Mouse (Mus musculus) intestine, embryonic 16.5 days (tissue): ENCODE data around the gene Cdv3. TPM values are rescaled to one million over a fixed set of nuclear protein-coding genes. Genes with fewer than 3 reads are reported as not detected.

Source experiments
- ATAC-seq: fragments of 200-750 bp; cut with Nextera tagmentation; 2 replicates; pipeline ENCODE4 v1.8.0; 2017; ENCODE audit warnings: moderate TSS enrichment, moderate library complexity
- H3K27ac ChIP-seq: fragments of 300-500 bp; sonication (generic); 2 replicates; pipeline ENCODE4 v1.5.1; 2014; ENCODE audit warnings: mild to moderate bottlenecking, low read length
- H3K27me3 ChIP-seq: fragments of 300-500 bp; sonication (generic); replicated peaks from 2 replicates; pipeline ENCODE4 v1.6.1; 2014; ENCODE audit warnings: low read length, control low read depth, mixed read lengths; ENCODE audit not compliant: control insufficient read depth, insufficient read depth
- H3K36me3 ChIP-seq: fragments of 300-500 bp; sonication (generic); 2 replicates; pipeline ENCODE4 v1.6.1; 2014; ENCODE audit warnings: low read length, control low read depth; ENCODE audit not compliant: control insufficient read depth, insufficient read depth
- H3K4me1 ChIP-seq: fragments of 300-500 bp; sonication (generic); 2 replicates; pipeline ENCODE4 v1.6.1; 2014; ENCODE audit warnings: low read length, control low read depth, mixed read lengths; ENCODE audit not compliant: control insufficient read depth, insufficient read depth
- H3K4me2 ChIP-seq: fragments of 300-500 bp; sonication (generic); 2 replicates; pipeline ENCODE4 v1.6.1; 2014; ENCODE audit warnings: low read depth, low read length, control low read depth
- H3K4me3 ChIP-seq: fragments of 300-500 bp; sonication (generic); 2 replicates; pipeline ENCODE4 v1.5.1; 2014; ENCODE audit warnings: mild to moderate bottlenecking, low read length
- H3K9ac ChIP-seq: fragments of 300-500 bp; sonication (generic); 2 replicates; pipeline ENCODE4 v1.6.1; 2014; ENCODE audit warnings: low read depth, low read length
- H3K9me3 ChIP-seq: fragments of 300-500 bp; sonication (generic); 2 replicates; pipeline ENCODE4 v1.6.1; 2016; ENCODE audit warnings: low read length, control low read depth; ENCODE audit not compliant: control insufficient read depth
- WGBS: fragments of 180-500 bp; shearing (Covaris S2); extraction: QIAGEN DNeasy Blood & Tissue Kit; methylation state at CpG from one replicate; pipeline ENCODE4 v1.1.7; 2014; 5-methylcytosine and 5-hydroxymethylcytosine counted together
- polyA plus RNA-seq: library from polyadenylated mRNA; unstranded; fragments of >200 nt; fragmentation: Nextera tagmentation; extraction: Ambion mirVana; gene quantifications from 2 replicates; pipeline ENCODE4 v1.2.1, GENCODE M21; 2015

The Cdv3 gene
- polyA plus RNA-seq = 83.8 and 89.4 TPM in 2 replicates

DNA sequence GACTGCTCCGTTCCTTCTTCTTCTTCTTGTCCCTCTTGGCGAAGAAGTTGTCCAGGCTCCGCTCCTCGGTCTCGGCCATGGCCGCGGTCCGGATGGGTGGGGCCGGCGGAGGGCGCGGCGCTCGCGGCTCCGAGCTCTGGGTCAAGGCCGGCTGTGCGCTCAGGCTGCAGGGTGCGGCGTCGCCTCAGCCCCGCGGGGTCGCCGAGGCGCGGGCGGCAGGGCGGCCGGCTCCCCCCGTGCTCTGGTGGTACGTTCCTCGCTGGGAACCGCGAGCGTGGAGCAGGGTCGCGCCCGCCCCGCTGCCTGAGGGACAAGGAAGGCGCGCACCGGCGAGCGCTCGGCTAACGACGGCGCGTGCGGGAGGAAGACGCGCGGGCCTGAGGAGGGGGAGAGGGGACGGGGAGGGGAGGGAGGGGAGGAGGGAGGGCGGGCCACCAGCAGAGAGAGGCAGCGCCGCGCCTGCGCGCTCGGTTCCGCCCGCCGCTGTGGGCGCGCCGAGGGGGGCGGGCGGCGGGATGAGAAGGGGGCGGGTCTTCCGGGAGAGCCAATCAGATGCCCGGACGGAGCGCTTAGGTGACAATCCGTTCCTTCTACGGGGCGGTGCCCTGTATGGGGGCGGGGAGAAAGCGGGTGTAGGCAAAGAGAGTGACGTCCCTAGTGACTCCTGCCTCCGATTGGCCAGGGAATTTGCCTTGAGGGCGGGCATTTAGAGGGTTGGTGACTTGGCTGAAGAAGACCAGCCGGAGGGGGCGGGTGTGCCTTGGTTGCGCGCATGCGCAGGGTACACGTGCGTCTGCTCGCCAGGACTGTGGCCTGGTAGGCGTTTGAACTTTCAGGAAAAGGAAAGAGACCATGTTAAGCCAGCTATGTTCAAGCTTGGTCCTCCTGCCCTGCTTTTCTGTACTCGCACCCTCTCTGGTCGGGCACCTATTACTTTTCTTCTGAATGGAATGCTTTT lies at the start of gene Cdv3:
TSS of gene Cdv3 (minus strand) at position 551 of the 958 bp plus-strand sequence.
- 1% methylated on average over 87 of the region's 95 CpGs for WGBS
- H3K4me1 ChIP-seq = peaks cover 18% of the 10 kb centered on the region
- H3K9ac ChIP-seq = peak within 1 kb of the TSS; percentile 96
- peak within 1 kb of the TSS; percentile 74 for H3K4me2 ChIP-seq
- H3K9me3 ChIP-seq = no peaks in the 10 kb centered on the region
- peak within 1 kb of the TSS; percentile 98 for H3K27ac ChIP-seq
- ATAC-seq = peak; percentile 97
- H3K4me3 ChIP-seq = peak within 1 kb of the TSS; percentile 86
- H3K27me3 ChIP-seq = no peaks in the 10 kb centered on the region
- peaks cover 2% of the 10 kb centered on the region; the same call in 1 of the 2 replicates for H3K36me3 ChIP-seq

DNA sequence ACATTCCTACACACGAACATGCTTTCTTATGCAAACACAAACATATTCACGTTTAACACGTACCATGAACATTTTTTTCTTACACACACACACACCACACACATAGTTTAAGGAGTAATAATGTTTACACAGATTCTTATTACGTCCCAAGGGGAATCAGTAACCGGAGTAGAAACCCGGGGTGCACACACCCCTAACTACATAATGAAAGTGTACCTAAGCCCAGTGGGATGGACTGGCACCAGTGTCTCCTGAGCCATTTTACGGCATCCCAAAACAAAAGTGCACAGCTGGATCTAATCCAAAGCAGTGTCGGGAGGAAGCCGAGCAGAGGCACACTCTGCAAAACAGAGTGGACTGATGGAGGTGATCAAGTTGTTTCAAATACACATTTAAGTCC lies 47.8 kb upstream of the Cdv3 start:
- Histone ChIP-seq H3K4me2 (no peak overlapping the region), H3K27me3 (no peaks in the 10 kb centered on the region), H3K36me3 (no peaks in the 10 kb centered on the region), H3K9me3 (no peaks in the 10 kb centered on the region), H3K9ac (no peak overlapping the region), H3K4me3 (no peak overlapping the region), H3K4me1 (peaks cover 10% of the 10 kb centered on the region; the same call in 1 of the 2 replicates), H3K27ac (no peak overlapping the region)
- WGBS = 34% methylated on average over 9 of the region's 9 CpGs
- ATAC-seq = no peak

DNA sequence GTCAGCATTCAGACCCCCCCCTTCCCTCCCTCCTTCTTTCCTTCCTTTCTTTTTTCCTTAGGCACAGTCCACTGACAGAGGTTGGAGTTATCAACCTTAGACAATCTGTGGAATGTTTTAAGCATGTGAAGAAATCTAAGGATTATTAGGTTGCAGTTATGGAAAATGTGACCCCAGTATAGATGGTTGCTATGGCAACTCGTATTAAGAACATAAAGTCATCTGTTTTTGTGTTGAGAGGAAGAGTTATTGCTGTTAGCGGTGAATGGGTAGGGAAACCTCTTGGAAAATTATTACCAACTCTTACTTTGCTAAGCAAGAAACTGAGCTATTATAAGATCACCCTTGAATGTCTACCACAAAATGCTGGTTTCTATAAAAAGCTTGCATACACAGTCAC lies 43.5 kb upstream of the Cdv3 start:
- Histone ChIP-seq H3K4me2 (no peak overlapping the region), H3K9me3 (no peaks in the 10 kb centered on the region), H3K4me1 (peaks cover 10% of the 10 kb centered on the region; the same call in 1 of the 2 replicates), H3K9ac (no peak overlapping the region), H3K27ac (no peak overlapping the region), H3K36me3 (no peaks in the 10 kb centered on the region), H3K27me3 (no peaks in the 10 kb centered on the region), H3K4me3 (no peak overlapping the region)
- no peak for ATAC-seq
- WGBS = 81% methylated on average over 2 of the region's 2 CpGs

DNA sequence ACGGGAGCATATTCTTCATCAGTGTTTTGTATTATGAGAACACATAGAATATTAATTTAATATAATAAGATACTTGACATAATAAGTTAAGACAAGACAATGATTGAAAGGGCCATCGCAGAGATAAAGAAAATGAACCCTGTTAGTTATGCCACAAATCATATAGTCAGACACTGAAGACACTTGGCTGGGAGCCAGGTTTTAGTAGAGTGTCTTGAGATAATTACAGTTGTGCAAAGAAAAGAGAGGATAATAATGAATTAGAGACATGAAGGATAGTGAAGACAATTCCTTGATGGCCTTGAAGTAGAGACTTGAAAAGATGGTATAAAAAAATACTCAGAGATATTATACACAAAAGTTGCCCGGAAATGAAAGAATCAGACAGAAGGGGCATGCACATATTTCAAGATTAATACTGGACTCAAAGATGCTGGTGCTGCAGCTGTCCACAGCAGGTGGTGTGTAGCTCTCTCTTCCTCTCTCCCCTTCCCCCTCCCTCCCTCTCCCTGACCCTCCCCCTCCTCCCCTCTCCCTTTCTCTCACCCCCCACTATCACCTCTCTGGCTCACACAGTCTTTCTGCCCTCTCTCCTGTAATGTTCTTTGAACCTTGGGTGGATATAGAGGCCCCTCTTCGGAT lies 42.6 kb upstream of the Cdv3 start:
- Histone ChIP-seq H3K4me2 (no peak overlapping the region), H3K36me3 (no peaks in the 10 kb centered on the region), H3K27me3 (no peaks in the 10 kb centered on the region), H3K4me1 (peaks cover 10% of the 10 kb centered on the region; the same call in 1 of the 2 replicates), H3K27ac (no peak overlapping the region), H3K4me3 (no peak overlapping the region), H3K9ac (no peak overlapping the region), H3K9me3 (no peaks in the 10 kb centered on the region)
- no peak for ATAC-seq
- 50% methylated on average over 4 of the region's 4 CpGs for WGBS

DNA sequence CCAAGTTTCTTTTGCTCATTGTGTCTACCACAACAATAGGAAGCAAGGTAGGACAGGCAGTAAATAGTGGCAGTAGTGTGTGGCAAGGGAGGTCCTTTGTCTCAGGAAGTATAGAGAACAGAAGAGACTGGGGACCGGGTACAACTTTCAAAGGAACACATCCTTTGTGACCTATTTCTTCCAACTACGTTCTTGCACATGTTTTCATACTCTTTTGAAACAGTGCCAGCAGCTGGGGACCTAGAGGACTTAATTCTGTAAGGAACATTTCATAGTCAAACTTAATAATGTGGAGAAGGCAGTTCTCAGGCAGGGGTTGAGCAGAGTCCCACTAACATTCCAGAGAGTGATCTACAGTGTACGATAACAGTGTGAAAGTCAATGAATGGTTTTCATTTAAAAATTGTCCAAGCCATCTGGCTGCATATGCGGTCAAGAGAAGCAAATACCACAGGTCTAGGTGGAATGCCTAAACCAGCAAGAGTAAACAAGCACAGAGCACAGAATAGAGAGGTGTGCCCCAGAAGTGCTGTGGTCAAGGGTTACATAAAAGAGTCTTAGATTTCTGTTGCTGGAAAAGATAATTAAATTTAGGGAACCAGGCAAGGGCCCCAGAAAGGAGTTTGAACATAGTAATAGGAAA lies 37.8 kb upstream of the Cdv3 start:
- ATAC-seq = no peak
- 52% methylated on average over 4 of the region's 4 CpGs for WGBS
- H3K4me1 ChIP-seq = 0 out of 2 replicates have a peak, but pooled peaks cover under 1% of the 10 kb centered on the region
- H3K36me3 ChIP-seq = no peaks in the 10 kb centered on the region
- no peak overlapping the region for H3K27ac ChIP-seq
- H3K9me3 ChIP-seq = no peaks in the 10 kb centered on the region
- no peak overlapping the region for H3K9ac ChIP-seq
- H3K27me3 ChIP-seq = no peaks in the 10 kb centered on the region
- no peak overlapping the region for H3K4me2 ChIP-seq
- no peak overlapping the region for H3K4me3 ChIP-seq

DNA sequence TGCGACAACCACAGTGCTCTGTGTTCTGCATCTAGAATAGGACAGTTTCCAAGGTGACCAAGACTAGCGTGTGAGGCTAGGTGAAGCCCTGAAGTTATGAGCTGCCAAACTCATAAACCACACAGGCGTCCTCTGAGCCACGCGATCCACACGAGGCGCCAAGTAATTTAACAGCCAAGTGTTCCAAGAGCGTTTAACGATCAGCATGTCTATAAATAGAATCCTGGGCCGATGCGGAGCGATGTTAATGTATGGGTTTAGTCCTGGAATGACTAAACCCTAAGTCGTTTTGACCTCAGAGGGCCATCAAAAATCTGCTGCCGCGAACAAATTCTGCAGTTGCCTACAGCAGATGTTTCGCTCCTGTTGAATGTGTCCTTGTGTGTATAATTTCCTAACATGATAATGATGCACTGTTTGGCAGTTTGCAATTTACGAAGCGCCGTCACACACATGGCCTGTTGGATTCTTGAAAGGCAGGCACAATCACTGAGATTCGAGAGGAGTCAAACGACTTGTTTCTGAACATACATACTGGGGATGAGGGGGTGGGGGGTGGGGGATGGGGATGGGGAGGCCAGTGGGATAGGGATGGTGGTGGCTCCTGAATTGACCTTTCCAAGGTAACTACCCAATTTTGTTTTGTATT lies 33.0 kb upstream of the Cdv3 start:
- Histone ChIP-seq H3K27me3 (no peaks in the 10 kb centered on the region), H3K4me2 (no peak overlapping the region), H3K27ac (no peak overlapping the region), H3K9ac (no peak overlapping the region), H3K4me3 (no peak overlapping the region), H3K9me3 (0 out of 2 replicates have a peak, but pooled peaks cover 4% of the 10 kb centered on the region), H3K4me1 (0 out of 2 replicates have a peak, but pooled peaks cover 3% of the 10 kb centered on the region), H3K36me3 (no peaks in the 10 kb centered on the region)
- ATAC-seq = peak; percentile 36; the same call in 1 of the 2 replicates
- WGBS = 47% methylated on average over 21 of the region's 21 CpGs

DNA sequence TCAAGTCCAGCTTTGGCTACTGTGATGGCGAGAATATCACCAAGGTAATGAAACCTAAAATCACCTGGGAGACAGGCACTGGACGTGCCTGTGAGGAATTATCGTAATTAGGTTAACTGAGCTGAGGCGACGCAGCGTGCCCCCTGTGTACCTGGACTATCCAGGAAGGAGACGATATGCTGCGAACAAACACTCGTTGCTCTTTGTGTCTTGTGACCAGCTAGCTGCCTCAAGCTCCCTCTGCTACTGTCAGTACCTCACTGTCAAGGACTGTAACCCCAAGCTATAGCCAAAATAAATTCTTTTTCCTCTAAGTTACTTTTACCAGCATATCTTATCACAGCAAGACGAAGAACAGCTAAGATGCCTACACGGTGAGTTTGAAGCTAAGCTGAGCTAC lies 27.6 kb upstream of the Cdv3 start:
- no peaks in the 10 kb centered on the region for H3K36me3 ChIP-seq
- 90% methylated on average over 11 of the region's 11 CpGs for WGBS
- no peak for ATAC-seq

DNA sequence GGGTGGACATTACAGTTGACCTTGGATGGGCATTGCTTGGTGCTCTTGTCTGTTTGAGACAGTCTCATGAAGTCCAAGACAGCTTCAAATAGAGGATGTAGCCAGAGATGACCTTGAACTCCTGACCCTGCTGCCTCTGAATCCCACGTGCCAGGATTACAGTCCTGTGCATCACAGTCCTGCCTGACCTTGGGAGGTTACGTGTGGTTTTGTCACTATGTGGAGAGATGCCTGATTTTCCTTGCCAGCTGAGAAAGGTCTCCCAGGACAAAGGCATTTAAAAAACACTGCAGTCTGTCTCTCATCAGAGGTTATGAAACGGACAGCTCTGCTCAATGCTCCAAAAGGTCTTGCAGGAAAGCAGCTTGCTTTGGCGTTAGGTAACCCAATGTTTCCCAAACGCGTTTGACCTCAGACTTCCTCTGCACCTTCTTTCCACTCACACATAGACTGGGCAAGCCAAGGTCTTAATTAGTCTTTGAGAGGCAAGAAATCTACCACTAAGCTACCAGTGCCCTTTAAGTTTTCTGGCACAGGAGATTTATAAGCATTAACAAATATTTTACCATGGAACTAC lies 26.2 kb upstream of the Cdv3 start:
- H3K4me2 ChIP-seq = no peak overlapping the region
- no peak overlapping the region for H3K4me3 ChIP-seq
- no peak overlapping the region for H3K27ac ChIP-seq
- ATAC-seq = no peak
- H3K27me3 ChIP-seq = no peaks in the 10 kb centered on the region
- 59% methylated on average over 6 of the region's 6 CpGs for WGBS
- H3K9ac ChIP-seq = no peak overlapping the region
- H3K36me3 ChIP-seq = no peaks in the 10 kb centered on the region
- H3K9me3 ChIP-seq = 0 out of 2 replicates have a peak, but pooled peaks cover 4% of the 10 kb centered on the region
- H3K4me1 ChIP-seq = no peaks in the 10 kb centered on the region

More for the DNA sequence above, 27.6 kb upstream of the Cdv3 start:
- 0 out of 2 replicates have a peak, but pooled peaks cover under 1% of the 10 kb centered on the region for H3K4me1 ChIP-seq
- H3K27me3 ChIP-seq = no peaks in the 10 kb centered on the region
- H3K4me2 ChIP-seq = no peak overlapping the region
- H3K27ac ChIP-seq = no peak overlapping the region
- no peak overlapping the region for H3K4me3 ChIP-seq
- H3K9ac ChIP-seq = no peak overlapping the region
- 0 out of 2 replicates have a peak, but pooled peaks cover 4% of the 10 kb centered on the region for H3K9me3 ChIP-seq
